Mouse (Mus musculus): ENCODE measurements around the gene Ndufa3. TPM values are rescaled to one million over a fixed set of nuclear protein-coding genes. Genes with fewer than 3 reads are reported as not detected.
"Not testable (repeated sequence)": the region's sequence is repeated elsewhere in the genome, so short reads cannot be mapped to it uniquely, and the experiment has no call there.

Gene Ndufa3
- polyA plus RNA-seq, 1 experiment from 2014 or later, result 367 TPM

DNA sequence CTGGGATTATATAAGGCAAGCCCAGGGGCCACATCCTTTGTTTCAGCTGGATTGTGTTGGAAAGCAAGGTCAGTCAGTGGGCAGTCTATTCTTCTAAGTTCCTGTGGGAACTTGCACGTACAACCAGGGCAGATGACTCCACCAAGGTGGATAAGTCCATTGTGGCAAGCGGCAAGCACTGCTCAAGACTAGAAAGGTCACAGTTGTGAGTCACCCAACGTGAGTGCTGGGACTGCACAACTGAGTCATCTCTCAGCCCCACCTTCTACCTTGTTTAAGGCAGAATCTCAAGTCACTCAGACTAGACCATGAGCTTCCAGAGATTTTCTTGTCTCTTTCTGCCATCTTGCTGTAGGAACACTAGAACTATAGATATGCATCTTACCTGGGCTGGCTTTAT, 26.6 kb upstream of the Ndufa3 start:
- no peak overlapping the region for H3K4me2 ChIP-seq (replicated peaks)
- H3K4me1 ChIP-seq, result no peaks in the 10 kb centered on the region
- H3K4me3 ChIP-seq, result no peak overlapping the region
- no peaks in the 10 kb centered on the region for H3K9me3 ChIP-seq
- WGBS, result 67% methylated on average over 3 of the region's 3 CpGs
- no peaks in the 10 kb centered on the region for H3K36me3 ChIP-seq
- no peak for ATAC-seq (ENCODE audit: insufficient number of reproducible peaks, insufficient read depth, low FRiP score, low TSS enrichment)
- H3K27me3 ChIP-seq, result no peaks in the 10 kb centered on the region
- no peak overlapping the region for H3K9ac ChIP-seq
- no peak overlapping the region for H3K27ac ChIP-seq

DNA sequence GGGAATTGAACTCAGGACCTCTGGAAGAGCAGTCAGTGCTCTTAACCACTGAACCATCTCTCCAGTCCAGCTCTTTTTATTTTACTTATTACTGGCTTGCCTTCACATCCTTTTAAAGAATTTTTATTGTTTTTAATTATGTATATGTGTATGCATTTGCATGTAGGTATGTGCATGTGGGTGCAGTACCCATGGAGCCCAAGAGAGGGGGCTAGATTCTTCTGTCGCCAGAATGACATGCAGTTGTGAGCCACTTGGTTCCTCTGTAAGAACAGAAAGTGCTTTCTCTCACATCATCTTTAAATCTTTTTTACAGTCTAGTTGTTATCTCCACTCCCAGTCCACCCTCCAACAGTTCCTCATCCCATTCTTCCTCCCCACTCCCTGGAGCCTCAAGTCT, 25.6 kb upstream of the Ndufa3 start:
- no peaks in the 10 kb centered on the region for H3K9me3 ChIP-seq
- no peak overlapping the region for H3K4me3 ChIP-seq
- no peaks in the 10 kb centered on the region for H3K36me3 ChIP-seq
- H3K27me3 ChIP-seq, result no peaks in the 10 kb centered on the region
- WGBS, result 60% methylated on average over 1 of the region's 1 CpGs
- no peak overlapping the region for H3K27ac ChIP-seq
- no peak for ATAC-seq (ENCODE audit: insufficient number of reproducible peaks, insufficient read depth, low FRiP score, low TSS enrichment)
- no peaks in the 10 kb centered on the region for H3K4me1 ChIP-seq
- no peak overlapping the region for H3K9ac ChIP-seq
- H3K4me2 ChIP-seq (replicated peaks), result no peak overlapping the region

GRCm38 (mm10) chr7:3593855-3594254, 23.3 kb upstream of the Ndufa3 start:
- no peaks in the 10 kb centered on the region for H3K9me3 ChIP-seq
- H3K4me3 ChIP-seq, result no peak overlapping the region
- ATAC-seq (ENCODE audit: insufficient number of reproducible peaks, insufficient read depth, low FRiP score, low TSS enrichment), result no peak
- no peak overlapping the region for H3K27ac ChIP-seq
- H3K9ac ChIP-seq, result no peak overlapping the region
- H3K36me3 ChIP-seq, result no peaks in the 10 kb centered on the region
- H3K4me2 ChIP-seq (replicated peaks), result no peak overlapping the region
- no peaks in the 10 kb centered on the region for H3K4me1 ChIP-seq
- no peaks in the 10 kb centered on the region for H3K27me3 ChIP-seq

GRCm38 (mm10) chr7:3594686-3595085, 22.5 kb upstream of the Ndufa3 start:
- no peak overlapping the region for H3K27ac ChIP-seq
- no peaks in the 10 kb centered on the region for H3K27me3 ChIP-seq
- H3K9me3 ChIP-seq, result no peaks in the 10 kb centered on the region
- H3K9ac ChIP-seq, result no peak overlapping the region
- no peak overlapping the region for H3K4me2 ChIP-seq (replicated peaks)
- ATAC-seq (ENCODE audit: insufficient number of reproducible peaks, insufficient read depth, low FRiP score, low TSS enrichment), result no peak
- WGBS, result 18% methylated on average over 5 of the region's 5 CpGs
- H3K4me1 ChIP-seq, result no peaks in the 10 kb centered on the region
- H3K36me3 ChIP-seq, result no peaks in the 10 kb centered on the region
- no peak overlapping the region for H3K4me3 ChIP-seq

GRCm38 (mm10) chr7:3595146-3595545, 22.0 kb upstream of the Ndufa3 start:
- Histone ChIP-seq H3K36me3 (no peaks in the 10 kb centered on the region), H3K9ac (no peak overlapping the region), H3K9me3 (no peaks in the 10 kb centered on the region), H3K4me1 (no peaks in the 10 kb centered on the region), H3K4me3 (no peak overlapping the region), H3K4me2 (replicated peaks) (no peak overlapping the region), H3K27ac (no peak overlapping the region), H3K27me3 (no peaks in the 10 kb centered on the region)
- no peak for ATAC-seq (ENCODE audit: insufficient number of reproducible peaks, insufficient read depth, low FRiP score, low TSS enrichment)
- WGBS, result 12% methylated on average over 9 of the region's 9 CpGs

DNA sequence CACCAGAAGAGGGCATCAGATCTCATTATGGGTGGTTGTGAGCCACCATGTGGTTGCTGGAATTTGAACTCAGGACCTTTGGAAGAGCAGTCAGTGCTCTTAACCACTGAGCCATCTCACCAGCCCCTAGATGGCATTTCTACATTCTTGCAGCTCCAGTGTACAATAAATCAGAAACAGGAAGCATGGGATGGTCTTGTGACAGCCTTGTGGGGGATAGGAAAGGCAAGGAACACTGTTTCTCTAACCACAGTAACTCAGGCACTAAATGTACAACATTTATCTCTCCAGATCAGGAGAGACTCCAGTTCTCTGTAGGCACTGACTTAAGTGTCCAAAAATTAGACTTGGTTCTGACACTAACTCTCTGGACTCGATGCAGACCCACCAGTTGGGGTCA, 19.4 kb upstream of the Ndufa3 start:
- H3K4me3 ChIP-seq; H3K27ac ChIP-seq; H3K9me3 ChIP-seq; H3K36me3 ChIP-seq; H3K9ac ChIP-seq; H3K4me2 ChIP-seq (replicated peaks); H3K27me3 ChIP-seq; ATAC-seq (ENCODE audit: insufficient number of reproducible peaks, insufficient read depth, low FRiP score, low TSS enrichment); H3K4me1 ChIP-seq: not testable (repeated sequence)
- 70% methylated on average over 1 of the region's 1 CpGs for WGBS

DNA sequence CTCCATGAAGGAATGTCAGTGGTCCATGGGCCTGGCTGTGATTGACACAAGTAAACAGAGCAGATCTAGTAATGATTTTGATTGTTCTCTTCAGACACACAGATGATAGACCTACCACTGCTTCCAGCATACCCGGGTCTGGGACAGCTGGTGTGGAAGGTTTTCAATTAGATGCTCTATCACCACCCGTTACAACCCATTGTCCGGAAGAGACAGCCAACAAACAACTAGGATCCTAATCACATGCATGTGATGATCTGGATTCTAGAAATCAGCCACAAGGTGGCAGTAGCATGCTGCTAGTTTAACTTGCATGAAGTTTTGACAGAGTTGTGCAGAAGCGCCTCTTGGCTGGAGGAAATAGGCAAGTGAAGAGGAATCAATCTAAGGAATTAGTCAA, 16.1 kb upstream of the Ndufa3 start:
- Histone ChIP-seq H3K27me3 (no peaks in the 10 kb centered on the region), H3K4me2 (replicated peaks) (no peak overlapping the region), H3K4me3 (no peak overlapping the region), H3K27ac (no peak overlapping the region), H3K9ac (no peak overlapping the region), H3K36me3 (no peaks in the 10 kb centered on the region), H3K9me3 (no peaks in the 10 kb centered on the region), H3K4me1 (no peaks in the 10 kb centered on the region)
- WGBS, result 15% methylated on average over 4 of the region's 4 CpGs
- ATAC-seq (ENCODE audit: insufficient number of reproducible peaks, insufficient read depth, low FRiP score, low TSS enrichment), result no peak

DNA sequence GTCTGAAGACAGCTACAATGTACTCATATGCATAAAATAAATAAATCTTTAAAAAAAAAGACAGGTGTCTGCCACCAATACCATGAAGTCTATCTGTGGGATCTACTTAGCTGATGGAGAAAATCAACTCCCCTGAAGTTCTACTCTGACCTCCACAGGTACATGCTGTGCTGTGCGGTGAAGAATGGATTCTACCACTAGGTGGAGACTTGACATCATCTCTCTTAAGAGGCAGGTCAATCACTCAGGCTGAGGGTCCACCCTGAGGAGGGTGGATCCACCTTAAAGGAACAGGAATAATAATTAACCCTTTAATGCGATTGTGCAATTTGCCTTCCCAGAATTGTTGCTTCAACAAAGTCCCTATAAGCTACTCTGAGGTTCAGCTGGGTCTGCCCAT, 10.4 kb upstream of the Ndufa3 start:
- no peaks in the 10 kb centered on the region for H3K9me3 ChIP-seq
- H3K27ac ChIP-seq, result no peak overlapping the region
- H3K36me3 ChIP-seq, result no peaks in the 10 kb centered on the region
- no peaks in the 10 kb centered on the region for H3K4me1 ChIP-seq
- ATAC-seq (ENCODE audit: insufficient number of reproducible peaks, insufficient read depth, low FRiP score, low TSS enrichment), result no peak
- 33% methylated on average over 2 of the region's 2 CpGs for WGBS
- H3K27me3 ChIP-seq, result no peaks in the 10 kb centered on the region
- H3K9ac ChIP-seq, result no peak overlapping the region
- no peak overlapping the region for H3K4me3 ChIP-seq
- no peak overlapping the region for H3K4me2 ChIP-seq (replicated peaks)

DNA sequence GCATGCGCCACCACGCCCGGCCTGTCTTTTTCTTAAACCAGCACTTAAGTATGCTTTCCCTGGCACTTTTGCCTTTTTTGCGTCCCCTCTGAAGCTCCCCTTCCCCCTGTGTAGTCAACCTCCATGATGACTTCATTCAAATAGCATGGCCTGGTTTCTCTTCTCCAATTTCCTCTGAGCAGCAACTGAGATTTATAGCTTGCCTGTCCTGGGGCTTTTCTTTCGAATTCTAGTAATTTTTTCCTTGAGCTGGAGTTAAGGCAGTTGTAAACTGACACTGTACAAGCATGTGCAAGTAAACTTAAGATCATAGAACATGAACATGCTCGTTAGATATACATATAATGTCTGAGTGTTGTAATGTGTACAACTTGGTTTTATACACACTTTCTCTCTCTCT, 9.8 kb upstream of the Ndufa3 start:
- WGBS, result 80% methylated on average over 6 of the region's 6 CpGs
- no peaks in the 10 kb centered on the region for H3K9me3 ChIP-seq
- no peaks in the 10 kb centered on the region for H3K27me3 ChIP-seq
- no peak for ATAC-seq (ENCODE audit: insufficient number of reproducible peaks, insufficient read depth, low FRiP score, low TSS enrichment)
- H3K9ac ChIP-seq, result no peak overlapping the region
- H3K4me3 ChIP-seq, result no peak overlapping the region
- no peak overlapping the region for H3K4me2 ChIP-seq (replicated peaks)
- H3K36me3 ChIP-seq, result no peaks in the 10 kb centered on the region
- H3K27ac ChIP-seq, result no peak overlapping the region
- no peaks in the 10 kb centered on the region for H3K4me1 ChIP-seq

DNA sequence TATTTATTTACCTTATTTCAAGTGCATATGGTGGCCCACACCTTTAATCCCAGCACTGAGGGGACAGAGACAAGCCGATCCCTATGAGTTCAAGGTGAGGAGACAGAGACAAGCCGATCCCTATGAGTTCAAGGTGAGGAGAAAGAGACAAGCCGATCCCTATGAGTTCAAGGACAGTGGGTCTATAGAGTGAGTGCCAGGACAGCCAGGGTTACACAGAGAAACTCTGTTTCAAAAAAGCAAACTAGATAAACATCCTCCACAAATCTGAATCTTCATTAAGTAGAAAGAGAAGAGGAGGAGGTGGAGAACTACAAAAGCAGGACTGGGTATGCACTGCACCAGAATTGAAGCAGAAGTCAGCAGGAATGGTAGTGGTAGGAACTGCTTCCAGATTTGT, 8.5 kb upstream of the Ndufa3 start:
- ATAC-seq (ENCODE audit: insufficient number of reproducible peaks, insufficient read depth, low FRiP score, low TSS enrichment), result no peak
- WGBS, result 93% methylated on average over 3 of the region's 3 CpGs

GRCm38 (mm10) chr7:3609082-3609481, 8.1 kb upstream of the Ndufa3 start:
- 70% methylated on average over 3 of the region's 3 CpGs for WGBS
- no peak for ATAC-seq (ENCODE audit: insufficient number of reproducible peaks, insufficient read depth, low FRiP score, low TSS enrichment)

More for the DNA sequence above, 8.5 kb upstream of the Ndufa3 start:
- Histone ChIP-seq H3K9ac (no peak overlapping the region), H3K4me1 (no peaks in the 10 kb centered on the region), H3K4me3 (no peak overlapping the region), H3K36me3 (no peaks in the 10 kb centered on the region), H3K27ac (no peak overlapping the region), H3K4me2 (replicated peaks) (no peak overlapping the region), H3K27me3 (no peaks in the 10 kb centered on the region), H3K9me3 (no peaks in the 10 kb centered on the region)

GRCm38 (mm10) chr7:3610437-3610836, 6.7 kb upstream of the Ndufa3 start:
- no peak for ATAC-seq (ENCODE audit: insufficient number of reproducible peaks, insufficient read depth, low FRiP score, low TSS enrichment)
- Histone ChIP-seq H3K27ac (no peak overlapping the region), H3K9ac (no peak overlapping the region), H3K4me3 (no peak overlapping the region), H3K9me3 (no peaks in the 10 kb centered on the region), H3K4me1 (no peaks in the 10 kb centered on the region), H3K36me3 (no peaks in the 10 kb centered on the region), H3K27me3 (no peaks in the 10 kb centered on the region), H3K4me2 (replicated peaks) (no peak overlapping the region)
- 86% methylated on average over 3 of the region's 3 CpGs for WGBS

More at GRCm38 (mm10) chr7:3609082-3609481, 8.1 kb upstream of the Ndufa3 start:
- H3K36me3 ChIP-seq, result no peaks in the 10 kb centered on the region
- H3K4me2 ChIP-seq (replicated peaks), result no peak overlapping the region
- no peak overlapping the region for H3K9ac ChIP-seq
- H3K27me3 ChIP-seq, result no peaks in the 10 kb centered on the region
- no peak overlapping the region for H3K4me3 ChIP-seq
- no peak overlapping the region for H3K27ac ChIP-seq
- no peaks in the 10 kb centered on the region for H3K9me3 ChIP-seq
- no peaks in the 10 kb centered on the region for H3K4me1 ChIP-seq

- WGBS, result 91% methylated on average over 13 of the region's 13 CpGs
- no peaks in the 10 kb centered on the region for H3K4me1 ChIP-seq
- ATAC-seq (ENCODE audit: insufficient number of reproducible peaks, insufficient read depth, low FRiP score, low TSS enrichment), result no peak
Observed at GRCm38 (mm10) chr7:3611006-3611405, 6.2 kb upstream of the Ndufa3 start.

More at GRCm38 (mm10) chr7:3611006-3611405, 6.2 kb upstream of the Ndufa3 start:
- H3K36me3 ChIP-seq, result no peaks in the 10 kb centered on the region
- H3K4me3 ChIP-seq, result no peak overlapping the region
- H3K27ac ChIP-seq, result no peak overlapping the region
- H3K27me3 ChIP-seq, result no peaks in the 10 kb centered on the region
- no peak overlapping the region for H3K9ac ChIP-seq
- H3K4me2 ChIP-seq (replicated peaks), result no peak overlapping the region
- H3K9me3 ChIP-seq, result no peaks in the 10 kb centered on the region
